Mouse (Mus musculus): ENCODE data around the gene Vmn1r69. TPM values are rescaled to one million over a fixed set of nuclear protein-coding genes. Genes with fewer than 3 reads are reported as not detected.

Gene Vmn1r69
- not detected in 2 replicates for polyA plus RNA-seq (2014; fragmentation: Nextera tagmentation; extraction: Ambion mirVana)

GRCm38 (mm10) chr7:10613559-10613958 lies at the start of gene Vmn1r69:
Gene Vmn1r69, minus strand, starts transcription at chr7:10613659.
- no peak within 1 kb of the TSS for H3K9ac ChIP-seq (ENCODE audit: low read depth, low read length)
- H3K4me3 ChIP-seq (ENCODE audit: low read depth, low read length): no peak within 1 kb of the TSS
- no peak within 1 kb of the TSS for H3K4me2 ChIP-seq
- peaks cover 6% of the 10 kb centered on the region for H3K9me3 ChIP-seq (replicated peaks; ENCODE audit: control insufficient read depth, low read length)
- no peak for ATAC-seq (replicated peaks; ENCODE audit: insufficient number of reproducible peaks, low FRiP score, low TSS enrichment)
- H3K27ac ChIP-seq (ENCODE audit: low read depth, low read length): no peak within 1 kb of the TSS
- no peaks in the 10 kb centered on the region for H3K36me3 ChIP-seq (ENCODE audit: control insufficient read depth, insufficient read depth, low read length)
- H3K27me3 ChIP-seq (ENCODE audit: control insufficient read depth, insufficient read depth, low read length): no peaks in the 10 kb centered on the region
- no peaks in the 10 kb centered on the region for H3K4me1 ChIP-seq (ENCODE audit: control insufficient read depth, insufficient read depth, low read length)

- Histone ChIP-seq H3K27ac (ENCODE audit: low read depth, low read length) (no peak within 1 kb of the TSS), H3K36me3 (ENCODE audit: control insufficient read depth, insufficient read depth, low read length) (no peaks in the 10 kb centered on the region), H3K9ac (ENCODE audit: low read depth, low read length) (no peak within 1 kb of the TSS), H3K4me1 (ENCODE audit: control insufficient read depth, insufficient read depth, low read length) (no peaks in the 10 kb centered on the region), H3K4me3 (ENCODE audit: low read depth, low read length) (no peak within 1 kb of the TSS), H3K9me3 (replicated peaks; ENCODE audit: control insufficient read depth, low read length) (peaks cover 23% of the 10 kb centered on the region), H3K27me3 (ENCODE audit: control insufficient read depth, insufficient read depth, low read length) (no peaks in the 10 kb centered on the region), H3K4me2 (no peak within 1 kb of the TSS)
- ATAC-seq (replicated peaks; ENCODE audit: insufficient number of reproducible peaks, low FRiP score, low TSS enrichment): no peak
- 54% methylated on average over 1 of the region's 1 CpGs for whole genome bisulfite sequencing (ENCODE audit: insufficient replicate concordance)
Measured at GRCm38 (mm10) chr7:10631232-10631631, 17.8 kb upstream of the Vmn1r69 start, which contains the start of gene Vmn1r70. Gene Vmn1r70, plus strand, starts transcription at chr7:10631532.

- 66% methylated on average over 2 of the region's 2 CpGs for WGBS (ENCODE audit: insufficient replicate concordance)
- H3K4me2 ChIP-seq: no peak within 1 kb of the TSS
Measured at GRCm38 (mm10) chr7:10558385-10558784, 55.1 kb downstream of the Vmn1r69 start, which contains the start of gene Vmn1r68. Gene Vmn1r68, minus strand, starts transcription at chr7:10558485.

More at GRCm38 (mm10) chr7:10558385-10558784, 55.1 kb downstream of the Vmn1r69 start, which contains the start of gene Vmn1r68:
- Histone ChIP-seq H3K4me3 (ENCODE audit: low read depth, low read length) (no peak within 1 kb of the TSS), H3K9me3 (replicated peaks; ENCODE audit: control insufficient read depth, low read length) (no peaks in the 10 kb centered on the region), H3K9ac (ENCODE audit: low read depth, low read length) (no peak within 1 kb of the TSS), H3K36me3 (ENCODE audit: control insufficient read depth, insufficient read depth, low read length) (no peaks in the 10 kb centered on the region), H3K4me1 (ENCODE audit: control insufficient read depth, insufficient read depth, low read length) (no peaks in the 10 kb centered on the region), H3K27me3 (ENCODE audit: control insufficient read depth, insufficient read depth, low read length) (no peaks in the 10 kb centered on the region), H3K27ac (ENCODE audit: low read depth, low read length) (no peak within 1 kb of the TSS)
- ATAC-seq (replicated peaks; ENCODE audit: insufficient number of reproducible peaks, low FRiP score, low TSS enrichment): no peak

Other genes with a start within 250 kb of the Vmn1r69 start
- gene Vmn1r67, start 170.3 kb downstream of the Vmn1r69 start, polyA plus RNA-seq (2014; fragmentation: Nextera tagmentation; extraction: Ambion mirVana): not detected in 2 replicates
- gene Zik1, start 118.3 kb downstream of the Vmn1r69 start, polyA plus RNA-seq (2014; fragmentation: Nextera tagmentation; extraction: Ambion mirVana): 10.6 and 13.1 TPM in 2 replicates
- gene Vmn1r68, start 55.2 kb downstream of the Vmn1r69 start, polyA plus RNA-seq (2014; fragmentation: Nextera tagmentation; extraction: Ambion mirVana): not detected in 2 replicates
- gene Vmn1r70, start 17.9 kb upstream of the Vmn1r69 start, polyA plus RNA-seq (2014; fragmentation: Nextera tagmentation; extraction: Ambion mirVana): not detected in 2 replicates
- gene Nlrp4b, start 74.1 kb upstream of the Vmn1r69 start, polyA plus RNA-seq (2014; fragmentation: Nextera tagmentation; extraction: Ambion mirVana): not detected in 2 replicates
- not detected in 2 replicates for gene Vmn1r71, start 140.7 kb upstream of the Vmn1r69 start, polyA plus RNA-seq (2014; fragmentation: Nextera tagmentation; extraction: Ambion mirVana)